Mouse (Mus musculus) liver, postnatal 0 days (tissue): ENCODE data around the gene Selenof.

Source experiments
- CTCF ChIP-seq: sonication (generic); IDR thresholded peaks from 2 replicates; pipeline ENCODE4 v1.5.1; 2016; ENCODE audit warnings: antibody characterized with exemption, low read depth
- EP300 ChIP-seq: IDR thresholded peaks from 2 replicates; pipeline ENCODE4 v1.6.1; 2016; ENCODE audit warnings: antibody characterized with exemption, low read depth, mild to moderate bottlenecking

DNA sequence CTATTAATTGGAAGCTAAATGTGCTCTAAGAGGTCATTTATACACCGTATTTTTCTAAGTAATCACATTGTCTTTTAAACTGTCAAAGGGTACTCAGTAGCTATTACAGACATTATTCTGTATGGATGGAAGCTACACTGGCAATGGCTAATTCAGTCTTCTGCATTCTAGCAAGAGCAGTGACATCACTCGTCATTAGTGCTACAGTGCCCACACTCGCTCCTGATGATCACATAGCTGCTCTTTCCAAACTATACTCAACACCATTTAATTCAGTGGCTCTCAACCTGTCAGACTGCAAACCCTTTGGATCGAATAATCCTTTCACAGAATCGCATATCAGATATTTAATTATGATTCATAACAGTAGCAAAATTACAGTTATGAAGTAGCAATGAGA is 19.4 kb upstream of the Selenof start:
- TF ChIP-seq CTCF (no peak), EP300 (no peak)
